Mouse (Mus musculus) spleen, embryonic (tissue): ENCODE data around the gene Nxph3.

Source experiments
- CTCF ChIA-PET: fragments of 350-600 bp; sonication (Branson Sonifier 250); formaldehyde crosslinking; loops from one replicate; lab custom pipeline; 2022; lab: Charles Lee

Gene Nxph3

GRCm38 (mm10) chr11:95495883-95496282 lies 18.5 kb downstream of the Nxph3 start:
- CTCF ChIA-PET, result no interaction called here

- CTCF ChIA-PET, result no interaction called here
Measured at GRCm38 (mm10) chr11:95494374-95494773, 20.0 kb downstream of the Nxph3 start.

GRCm38 (mm10) chr11:95493950-95494349 lies 20.4 kb downstream of the Nxph3 start:
- CTCF ChIA-PET, result no interaction called here

- CTCF ChIA-PET, result no interaction called here
Measured at GRCm38 (mm10) chr11:95493010-95493409, 21.4 kb downstream of the Nxph3 start.

GRCm38 (mm10) chr11:95492256-95492655 lies 22.1 kb downstream of the Nxph3 start:
- CTCF ChIA-PET, result no interaction called here

GRCm38 (mm10) chr11:95490104-95490503 lies 24.3 kb downstream of the Nxph3 start:
- CTCF ChIA-PET, result interaction anchor here (0.5 kb wide), 1 partner anchor 10 kb away, joined by 3 read pairs; no protein-coding TSS in a partner anchor

- CTCF ChIA-PET, result interaction anchor here (0.6 kb wide), 1 partner anchor 75 kb away, joined by 4 read pairs; no protein-coding TSS in a partner anchor
Measured at GRCm38 (mm10) chr11:95487237-95487636, 27.1 kb downstream of the Nxph3 start.

GRCm38 (mm10) chr11:95485634-95486033 lies 28.7 kb downstream of the Nxph3 start:
- CTCF ChIA-PET, result no interaction called here

- CTCF ChIA-PET, result no interaction called here
Measured at GRCm38 (mm10) chr11:95480662-95481061, 33.7 kb downstream of the Nxph3 start.

- CTCF ChIA-PET, result no interaction called here
Measured at GRCm38 (mm10) chr11:95479458-95479857, 34.9 kb downstream of the Nxph3 start.

- CTCF ChIA-PET, result no interaction called here
Measured at GRCm38 (mm10) chr11:95476323-95476722, 38.0 kb downstream of the Nxph3 start.

GRCm38 (mm10) chr11:95473456-95473855 lies 40.9 kb downstream of the Nxph3 start:
- CTCF ChIA-PET, result no interaction called here

- CTCF ChIA-PET, result interaction anchor here (0.6 kb wide), 1 partner anchor 121 kb away, joined by 4 read pairs; no protein-coding TSS in a partner anchor
Measured at GRCm38 (mm10) chr11:95472942-95473341, 41.4 kb downstream of the Nxph3 start.

GRCm38 (mm10) chr11:95467731-95468130 lies 46.6 kb downstream of the Nxph3 start:
- CTCF ChIA-PET, result no interaction called here

GRCm38 (mm10) chr11:95462168-95462567 lies 52.2 kb downstream of the Nxph3 start:
- CTCF ChIA-PET, result interaction anchor here (0.6 kb wide), 1 partner anchor 22 kb away, joined by 3 read pairs; no protein-coding TSS in a partner anchor

GRCm38 (mm10) chr11:95460872-95461271 lies 53.5 kb downstream of the Nxph3 start:
- CTCF ChIA-PET, result no interaction called here
